Mouse (Mus musculus) neural tube, embryonic 14.5 days (tissue): Measurements from ENCODE around the gene Srsf4. TPM values are rescaled to one million over a fixed set of nuclear protein-coding genes. Genes with fewer than 3 reads are reported as not detected.

ENCODE experiments used
- ATAC-seq: fragments of 200-750 bp; cut with Nextera tagmentation; 2 replicates; pipeline ENCODE4 v1.8.0; 2017; ENCODE audit warnings: low read depth, mild to moderate bottlenecking, moderate TSS enrichment, moderate library complexity
- H3K27ac ChIP-seq: fragments of 300-500 bp; sonication (generic); 2 replicates; pipeline ENCODE4 v1.5.1; 2014; ENCODE audit warnings: low read depth, mild to moderate bottlenecking, control low read depth, low read length, moderate library complexity, mixed read lengths
- H3K27me3 ChIP-seq: fragments of 300-500 bp; sonication (generic); 2 replicates; pipeline ENCODE4 v1.6.1; 2014; ENCODE audit warnings: low read length; ENCODE audit not compliant: control insufficient read depth, insufficient read depth
- H3K36me3 ChIP-seq: fragments of 300-500 bp; sonication (generic); 2 replicates; pipeline ENCODE4 v1.6.1; 2014; ENCODE audit warnings: low read length, mixed read lengths; ENCODE audit not compliant: control insufficient read depth, insufficient read depth
- H3K4me1 ChIP-seq: fragments of 300-500 bp; sonication (generic); 2 replicates; pipeline ENCODE4 v1.6.1; 2014; ENCODE audit warnings: low read length; ENCODE audit not compliant: control insufficient read depth, insufficient read depth
- H3K4me2 ChIP-seq: fragments of 300-500 bp; sonication (generic); 2 replicates; pipeline ENCODE4 v1.6.1; 2014; ENCODE audit warnings: mild to moderate bottlenecking, low read depth, low read length, control low read depth
- H3K4me3 ChIP-seq: fragments of 300-500 bp; sonication (generic); 2 replicates; pipeline ENCODE4 v1.5.1; 2014; ENCODE audit warnings: low read depth, low read length, control low read depth, mixed read lengths
- H3K9ac ChIP-seq: fragments of 300-500 bp; sonication (generic); replicated peaks from 2 replicates; pipeline ENCODE4 v1.6.1; 2014; ENCODE audit warnings: low read depth, mild to moderate bottlenecking, control low read depth, low read length, mixed read lengths
- H3K9me3 ChIP-seq: fragments of 300-500 bp; sonication (generic); 2 replicates; pipeline ENCODE4 v1.6.1; 2016; ENCODE audit warnings: low read length; ENCODE audit not compliant: control insufficient read depth
- WGBS: fragments of 180-500 bp; shearing (Covaris S2); extraction: QIAGEN DNeasy Blood & Tissue Kit; methylation state at CpG from one replicate; pipeline ENCODE4 v1.1.7; 2014; 5-methylcytosine and 5-hydroxymethylcytosine counted together
- polyA plus RNA-seq: library from polyadenylated mRNA; unstranded; fragments of >200 nt; fragmentation: Nextera tagmentation; extraction: Ambion mirVana; gene quantifications from 2 replicates; pipeline ENCODE4 v1.2.1, GENCODE M21; 2014

The Srsf4 gene
- polyA plus RNA-seq, 1 experiment from 2014 or later = 88.5 TPM

- Histone ChIP-seq H3K4me1 (peaks cover 27% of the 10 kb centered on the region), H3K9me3 (no peaks in the 10 kb centered on the region), H3K4me2 (no peak overlapping the region), H3K9ac (no peak overlapping the region), H3K36me3 (no peaks in the 10 kb centered on the region), H3K27me3 (peaks cover 49% of the 10 kb centered on the region), H3K27ac (no peak overlapping the region), H3K4me3 (no peak overlapping the region)
- 8% methylated on average over 15 of the region's 15 CpGs for whole genome bisulfite sequencing
- no peak; the same call in 1 of the 2 replicates for ATAC-seq
These were observed 43.0 kb downstream of the Srsf4 start for GRCm38 (mm10) chr4:131916425-131916824.

- peaks cover 51% of the 10 kb centered on the region for H3K27me3 ChIP-seq
- peaks cover 33% of the 10 kb centered on the region for H3K4me1 ChIP-seq
- WGBS = 85% methylated on average over 10 of the region's 10 CpGs
- no peak overlapping the region for H3K4me3 ChIP-seq
- no peaks in the 10 kb centered on the region for H3K9me3 ChIP-seq
- no peak for ATAC-seq
- H3K27ac ChIP-seq = no peak overlapping the region
- H3K36me3 ChIP-seq = no peaks in the 10 kb centered on the region
- H3K9ac ChIP-seq = no peak overlapping the region
- no peak overlapping the region for H3K4me2 ChIP-seq
These were observed 43.7 kb downstream of the Srsf4 start for GRCm38 (mm10) chr4:131917010-131917555.

GRCm38 (mm10) chr4:131918026-131918533 lies 44.7 kb downstream of the Srsf4 start:
- H3K4me1 ChIP-seq = peaks cover 33% of the 10 kb centered on the region
- no peak overlapping the region for H3K27ac ChIP-seq
- no peak overlapping the region for H3K4me3 ChIP-seq
- peaks cover 54% of the 10 kb centered on the region for H3K27me3 ChIP-seq
- no peaks in the 10 kb centered on the region for H3K9me3 ChIP-seq
- WGBS = 57% methylated on average over 7 of the region's 7 CpGs
- ATAC-seq = no peak
- no peaks in the 10 kb centered on the region for H3K36me3 ChIP-seq
- no peak overlapping the region for H3K4me2 ChIP-seq
- H3K9ac ChIP-seq = no peak overlapping the region

- H3K27me3 ChIP-seq = peaks cover 53% of the 10 kb centered on the region
- no peak overlapping the region for H3K4me2 ChIP-seq
- no peak overlapping the region for H3K27ac ChIP-seq
- no peaks in the 10 kb centered on the region for H3K9me3 ChIP-seq
- ATAC-seq = no peak
- WGBS = 14% methylated on average over 15 of the region's 15 CpGs
- H3K4me3 ChIP-seq = no peak overlapping the region
- H3K9ac ChIP-seq = no peak overlapping the region
- peaks cover 33% of the 10 kb centered on the region for H3K4me1 ChIP-seq
- H3K36me3 ChIP-seq = no peaks in the 10 kb centered on the region
These were observed 45.5 kb downstream of the Srsf4 start for GRCm38 (mm10) chr4:131918711-131919500.

- Histone ChIP-seq H3K9me3 (no peaks in the 10 kb centered on the region), H3K4me1 (peaks cover 30% of the 10 kb centered on the region), H3K27ac (no peak overlapping the region), H3K4me2 (no peak overlapping the region), H3K36me3 (no peaks in the 10 kb centered on the region; the same call in 1 of the 2 replicates), H3K4me3 (no peak overlapping the region), H3K27me3 (peaks cover 55% of the 10 kb centered on the region), H3K9ac (no peak overlapping the region)
- 17% methylated on average over 15 of the region's 15 CpGs for WGBS
- no peak for ATAC-seq
These were observed 46.2 kb downstream of the Srsf4 start for GRCm38 (mm10) chr4:131919506-131920140.

GRCm38 (mm10) chr4:131920141-131920594 lies 46.8 kb downstream of the Srsf4 start:
- H3K4me3 ChIP-seq = peak overlapping the region; percentile 41; the same call in 1 of the 2 replicates
- peaks cover 55% of the 10 kb centered on the region for H3K27me3 ChIP-seq
- ATAC-seq = no peak
- peak overlapping the region; percentile 78 for H3K4me2 ChIP-seq
- no peaks in the 10 kb centered on the region for H3K9me3 ChIP-seq
- H3K27ac ChIP-seq = no peak overlapping the region
- peaks cover 25% of the 10 kb centered on the region for H3K4me1 ChIP-seq
- peaks cover 5% of the 10 kb centered on the region for H3K36me3 ChIP-seq
- H3K9ac ChIP-seq = no peak overlapping the region; the same call in 1 of the 2 replicates
- WGBS = 3% methylated on average over 28 of the region's 51 CpGs

GRCm38 (mm10) chr4:131920595-131921351 lies 47.4 kb downstream of the Srsf4 start:
- Histone ChIP-seq H3K9me3 (no peaks in the 10 kb centered on the region), H3K4me1 (peaks cover 19% of the 10 kb centered on the region), H3K27ac (no peak overlapping the region), H3K9ac (peak overlapping the region; percentile 51), H3K36me3 (peaks cover 11% of the 10 kb centered on the region), H3K4me2 (peak overlapping the region; percentile 78), H3K4me3 (peak overlapping the region; percentile 41), H3K27me3 (peaks cover 55% of the 10 kb centered on the region)
- 0 out of 2 replicates have a peak, but pooled peaks have one; percentile 13 for ATAC-seq
- WGBS = under 1% methylated on average over 70 of the region's 76 CpGs

- ATAC-seq = no peak
- 2% methylated on average over 94 of the region's 130 CpGs for WGBS
- H3K4me1 ChIP-seq = peaks cover 15% of the 10 kb centered on the region; the same call in 1 of the 2 replicates
These were observed 48.3 kb downstream of the Srsf4 start, which contains the start of gene Tmem200b for GRCm38 (mm10) chr4:131921461-131922346. TSS of gene Tmem200b (plus strand) at chr4:131921771.

More at GRCm38 (mm10) chr4:131921461-131922346, 48.3 kb downstream of the Srsf4 start, which contains the start of gene Tmem200b:
- peaks cover 15% of the 10 kb centered on the region for H3K36me3 ChIP-seq
- peaks cover 49% of the 10 kb centered on the region for H3K27me3 ChIP-seq
- H3K9ac ChIP-seq = peak within 1 kb of the TSS; percentile 51
- no peaks in the 10 kb centered on the region for H3K9me3 ChIP-seq
- H3K4me2 ChIP-seq = peak within 1 kb of the TSS; percentile 78
- no peak within 1 kb of the TSS for H3K27ac ChIP-seq
- peak within 1 kb of the TSS; percentile 41 for H3K4me3 ChIP-seq
